Mouse (Mus musculus) activated CD4-positive, CD25-positive, alpha-beta regulatory T cell, adult 4 months (primary cell): ENCODE data around the gene Mfap3l. TPM values are rescaled to one million over a fixed set of nuclear protein-coding genes. Genes with fewer than 3 reads are reported as not detected.
"Not testable (repeated sequence)": the region's sequence is repeated elsewhere in the genome, so short reads cannot be mapped to it uniquely, and the experiment has no call there.

Experiments used
- ATAC-seq: one replicate; pipeline ENCODE4 v1.8.0; 2017
- polyA plus RNA-seq, 2 experiments: library from polyadenylated mRNA; unstranded; fragments of 100-300 nt; shearing (Covaris generic); gene quantifications; one replicate each; pipeline ENCODE4 v1.2.1; 2017

Mfap3l gene
- not detected for polyA plus RNA-seq

- peak; percentile 72 for ATAC-seq
These were observed at the start of gene Mfap3l for GRCm38 (mm10) chr8:60632250-60632932. Gene Mfap3l (plus strand): TSS chr8:60632827.

- ATAC-seq, result no peak
These were observed 49.3 kb upstream of the Mfap3l start for GRCm38 (mm10) chr8:60583369-60583768.

GRCm38 (mm10) chr8:60591352-60592105 lies 41.1 kb upstream of the Mfap3l start:
- not testable (repeated sequence) for ATAC-seq

- no peak for ATAC-seq
These were observed 37.9 kb upstream of the Mfap3l start for GRCm38 (mm10) chr8:60594761-60595160.

GRCm38 (mm10) chr8:60611580-60612111 lies 21.0 kb upstream of the Mfap3l start:
- no peak for ATAC-seq

GRCm38 (mm10) chr8:60616928-60617327 lies 15.7 kb upstream of the Mfap3l start:
- ATAC-seq, result no peak

GRCm38 (mm10) chr8:60621561-60621960 lies 11.1 kb upstream of the Mfap3l start:
- ATAC-seq, result no peak

- ATAC-seq, result no peak
These were observed 10.6 kb upstream of the Mfap3l start for GRCm38 (mm10) chr8:60622056-60622455.

GRCm38 (mm10) chr8:60623438-60623837 lies 9.2 kb upstream of the Mfap3l start:
- no peak for ATAC-seq

GRCm38 (mm10) chr8:60624722-60625121 lies 7.9 kb upstream of the Mfap3l start:
- ATAC-seq, result no peak

GRCm38 (mm10) chr8:60627937-60628336 lies 4.7 kb upstream of the Mfap3l start:
- ATAC-seq, result no peak

- no peak for ATAC-seq
These were observed 3.6 kb upstream of the Mfap3l start for GRCm38 (mm10) chr8:60629059-60629458.

GRCm38 (mm10) chr8:60631504-60631934 lies 1.1 kb upstream of the Mfap3l start:
- ATAC-seq, result no peak

GRCm38 (mm10) chr8:60632933-60633655 lies 467 bp downstream of the Mfap3l start:
- no peak for ATAC-seq

GRCm38 (mm10) chr8:60634921-60635320 lies 2.3 kb downstream of the Mfap3l start:
- no peak for ATAC-seq

GRCm38 (mm10) chr8:60635846-60636245 lies 3.2 kb downstream of the Mfap3l start:
- ATAC-seq, result no peak

- ATAC-seq, result no peak
These were observed 7.4 kb downstream of the Mfap3l start for GRCm38 (mm10) chr8:60640046-60640445.

GRCm38 (mm10) chr8:60643416-60644020 lies 10.9 kb downstream of the Mfap3l start:
- ATAC-seq, result no peak

GRCm38 (mm10) chr8:60645164-60645563 lies 12.5 kb downstream of the Mfap3l start:
- no peak for ATAC-seq

GRCm38 (mm10) chr8:60645911-60646310 lies 13.3 kb downstream of the Mfap3l start:
- no peak for ATAC-seq

- no peak for ATAC-seq
These were observed 14.7 kb downstream of the Mfap3l start for GRCm38 (mm10) chr8:60647291-60647690.

GRCm38 (mm10) chr8:60649081-60649480 lies 16.5 kb downstream of the Mfap3l start:
- no peak for ATAC-seq

GRCm38 (mm10) chr8:60650119-60650518 lies 17.5 kb downstream of the Mfap3l start:
- no peak for ATAC-seq
